Mouse (Mus musculus): Measurements from ENCODE around the gene Ivd.

DNA sequence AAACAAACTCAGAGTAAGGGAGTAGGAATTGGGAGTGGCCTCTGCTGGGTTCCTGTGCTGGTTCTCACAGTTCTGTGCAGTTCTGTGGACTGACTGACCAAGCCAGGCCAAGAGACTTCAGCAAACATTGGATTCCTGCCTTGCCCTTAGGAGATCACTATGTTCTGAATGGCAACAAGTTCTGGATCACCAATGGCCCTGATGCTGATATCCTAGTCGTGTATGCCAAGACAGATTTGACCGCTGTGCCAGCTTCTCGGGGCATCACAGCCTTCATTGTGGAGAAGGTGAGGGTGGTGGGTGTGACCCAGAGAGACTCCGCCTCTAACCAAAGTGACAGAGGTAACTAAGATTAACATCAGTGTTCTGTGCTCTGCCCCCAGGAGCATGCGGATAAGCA, 11.3 kb downstream of the Ivd start:
- TF ChIP-seq EP300 (IDR thresholded peaks at IDR 0.05; ENCODE audit: low read depth) (no peak), CTCF (IDR thresholded peaks at IDR 0.05; ENCODE audit: low read depth) (no peak)

Data from heart, postnatal 0 days (tissue).